Mouse (Mus musculus): Measurements from ENCODE around the gene Ptprk.

Gene Ptprk

DNA sequence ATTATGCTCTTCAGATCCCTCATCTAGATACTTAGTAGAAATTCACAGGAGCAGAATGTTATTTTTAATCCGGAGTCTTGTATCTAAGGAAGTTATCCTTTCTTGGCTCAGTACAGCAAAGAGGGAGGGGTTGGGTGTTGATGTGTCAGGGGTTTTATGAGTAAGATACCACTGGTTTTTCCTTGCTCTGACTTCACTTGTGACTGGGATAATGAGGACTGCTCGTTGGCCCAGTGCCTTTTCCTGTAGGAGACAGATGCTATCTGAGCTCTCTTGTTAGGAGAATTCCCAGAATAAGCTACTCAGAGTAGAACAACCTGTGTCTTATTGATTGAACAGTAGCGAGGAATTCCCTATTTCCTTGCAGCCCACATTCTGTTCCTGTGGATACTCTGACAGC, 39.3 kb downstream of the Ptprk start:
- peak; percentile 21 to 29 for DNase-seq

DNA sequence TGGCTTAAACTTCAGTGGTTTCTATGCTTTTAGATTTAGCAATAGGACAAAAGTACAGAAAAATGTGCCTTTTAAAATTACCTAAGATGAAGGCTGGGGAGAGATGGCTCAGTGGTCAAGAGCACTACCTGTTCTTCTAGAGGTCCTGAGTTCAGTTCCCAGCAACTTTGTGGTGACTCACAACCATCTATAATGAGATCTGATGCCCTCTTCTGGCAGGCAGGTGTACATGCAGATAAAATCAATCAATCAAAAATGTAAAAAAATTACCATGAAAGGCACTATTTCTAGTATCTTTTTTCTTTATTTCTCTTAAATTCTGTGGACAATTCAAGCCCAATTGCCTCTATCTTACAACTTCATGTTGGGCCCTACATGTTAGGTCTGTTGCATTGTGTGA, 42.4 kb downstream of the Ptprk start:
- no peak for DNase-seq

- no peak for DNase-seq
Measured at GRCm38 (mm10) chr10:28118783-28119365, 44.3 kb downstream of the Ptprk start.

DNA sequence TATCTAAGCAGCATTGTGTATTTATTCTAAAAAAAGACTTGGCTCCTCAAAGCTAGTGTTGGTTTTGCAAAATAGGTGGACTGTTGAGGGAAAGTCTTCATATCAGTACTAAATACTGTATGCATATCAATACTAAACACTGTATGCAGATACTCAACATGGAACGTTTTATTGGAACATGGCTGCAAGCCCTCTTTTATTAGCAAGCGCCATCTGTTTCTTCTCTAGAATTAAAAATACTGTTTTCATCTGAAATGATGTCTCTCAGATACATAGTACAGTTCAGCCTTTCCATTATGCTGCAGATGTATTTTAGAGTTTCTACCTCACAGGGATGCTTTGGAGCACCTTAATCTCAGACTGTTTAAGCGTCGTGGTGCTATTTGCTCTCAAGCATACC, 49.3 kb downstream of the Ptprk start:
- DNase-seq: no peak

- peak; percentile 18 to 26 for DNase-seq
Measured at GRCm38 (mm10) chr10:28128011-28128410, 53.4 kb downstream of the Ptprk start.

- peak in 1 of 2 experiments; percentile 18 for DNase-seq
Measured at GRCm38 (mm10) chr10:28128450-28128849, 53.8 kb downstream of the Ptprk start.

- DNase-seq: peak; percentile 63 to 68
Measured at GRCm38 (mm10) chr10:28130422-28130821, 55.8 kb downstream of the Ptprk start.

DNA sequence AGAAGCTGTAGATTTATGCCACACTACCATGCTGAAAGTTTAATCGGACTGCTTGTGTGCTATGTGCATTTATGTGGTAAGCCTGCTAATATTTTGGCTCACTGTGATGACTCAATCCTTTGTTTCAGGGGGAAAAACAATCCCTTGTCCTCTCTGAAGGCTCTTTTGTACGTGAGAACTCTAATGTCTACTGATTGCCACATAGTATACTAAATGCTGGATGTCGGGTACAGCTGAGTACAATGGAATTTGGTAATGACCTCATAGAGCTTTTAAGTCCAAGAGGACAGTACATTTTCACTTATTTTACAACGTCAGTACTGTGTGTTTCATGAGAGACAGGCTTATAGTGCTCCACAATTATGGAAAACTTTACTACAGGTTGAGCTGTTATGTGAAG, 59.1 kb downstream of the Ptprk start:
- no peak for DNase-seq

GRCm38 (mm10) chr10:28138399-28138798, 63.8 kb downstream of the Ptprk start:
- DNase-seq: no peak

DNA sequence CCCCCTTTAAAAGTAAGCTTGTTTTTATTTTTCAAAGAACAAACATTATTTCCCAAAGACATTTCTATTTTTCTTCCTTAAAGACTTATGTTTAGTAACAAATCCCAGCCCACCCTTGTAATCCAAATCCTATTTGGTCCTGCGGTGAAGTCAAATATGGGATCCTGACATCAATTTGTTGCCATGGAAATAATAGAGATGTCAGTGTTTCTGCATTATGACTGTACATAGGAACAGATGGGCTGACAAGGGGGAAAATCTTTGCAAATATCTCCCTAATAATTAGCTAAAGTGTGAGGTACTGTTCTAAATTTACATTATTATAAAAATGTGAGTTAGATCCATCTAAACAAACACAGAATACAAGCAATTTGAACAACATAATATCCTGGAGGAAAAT, 69.8 kb downstream of the Ptprk start:
- DNase-seq: no peak

DNA sequence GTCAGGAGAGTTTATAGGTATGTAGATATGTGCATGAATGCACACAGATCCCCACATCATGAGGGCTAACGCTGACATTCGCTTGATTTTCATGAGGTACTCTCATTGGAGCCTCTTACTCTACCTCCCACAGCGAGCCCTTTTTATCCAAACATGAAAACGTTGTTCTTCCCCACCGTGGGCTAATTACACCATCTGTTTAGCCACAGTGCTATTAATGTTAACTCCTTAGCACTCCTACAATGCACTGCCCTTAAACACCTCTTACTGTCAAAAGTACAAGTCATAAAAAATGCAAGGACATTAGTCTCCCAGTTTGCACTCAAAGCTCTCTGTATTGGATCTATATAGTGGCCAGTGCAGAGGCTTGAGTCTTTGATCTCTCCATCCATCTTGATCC, 70.7 kb downstream of the Ptprk start:
- DNase-seq: peak; percentile 22 to 65

DNA sequence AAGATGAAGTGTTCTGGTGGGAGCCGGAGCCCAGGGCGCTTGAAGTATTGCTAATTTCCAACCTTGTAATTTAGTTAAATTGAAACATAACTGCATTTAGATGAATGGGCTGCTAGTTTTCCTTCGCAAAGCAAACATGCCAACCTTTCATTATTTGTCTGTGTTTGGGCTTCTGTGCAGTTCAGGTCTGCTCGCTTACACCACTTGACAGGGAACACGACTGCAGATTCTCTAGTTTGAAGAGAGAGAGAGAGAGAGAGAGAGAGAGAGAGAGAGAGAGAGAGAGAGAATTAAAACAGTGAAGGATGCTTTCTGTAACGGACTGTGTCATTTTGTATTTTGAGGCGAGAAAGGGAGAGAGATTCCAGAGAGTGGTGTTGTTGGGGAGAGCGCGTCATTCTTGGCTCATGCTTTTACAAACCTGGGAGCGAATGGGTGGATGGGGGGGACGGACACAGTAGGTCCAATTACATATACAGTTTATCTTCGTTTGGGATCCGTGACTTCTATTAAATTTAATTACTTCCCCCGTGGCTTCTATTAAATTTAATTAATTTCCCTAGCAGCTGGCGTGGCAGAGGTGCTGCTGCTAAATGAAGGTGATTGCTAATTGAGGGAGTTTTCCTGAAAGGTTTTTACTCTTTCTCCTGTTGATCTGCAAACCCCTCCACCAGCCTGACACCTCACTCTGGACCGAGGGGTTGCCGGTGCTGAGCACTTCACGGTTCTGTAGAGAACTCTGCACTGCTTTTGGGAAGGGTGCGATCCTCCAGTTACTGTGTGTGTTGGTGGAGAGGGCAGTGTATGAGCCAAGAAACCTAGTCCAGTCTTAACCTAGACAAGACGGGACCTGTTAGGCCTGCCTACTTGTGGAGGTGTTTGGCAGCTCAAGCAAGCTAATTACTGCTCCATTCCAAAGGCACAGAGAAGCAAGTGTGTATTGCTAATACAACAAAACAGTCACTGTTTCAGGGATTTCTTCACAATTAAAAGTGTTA, 81.4 kb downstream of the Ptprk start:
- DNase-seq: peak; percentile 9 to 20

DNA sequence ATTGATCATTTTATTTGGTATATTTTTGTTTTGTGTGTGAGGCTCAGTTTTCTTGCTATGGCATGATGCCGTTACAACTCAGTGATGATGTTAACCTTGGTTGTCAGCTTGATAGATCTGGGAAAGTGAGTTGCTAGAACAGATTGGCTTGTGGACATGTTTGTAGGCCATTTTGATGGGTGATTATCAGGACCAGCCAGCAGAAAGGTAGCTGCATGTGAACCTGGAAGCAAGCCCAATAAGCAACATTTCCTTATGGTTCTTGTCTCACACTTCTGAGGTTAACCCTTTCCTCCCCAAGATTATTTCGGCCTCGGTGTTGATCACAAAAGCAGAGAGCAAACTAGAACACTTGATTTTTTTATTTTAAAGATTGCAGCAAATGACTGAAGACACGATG, 85.1 kb downstream of the Ptprk start:
- peak; percentile 29 to 36 for DNase-seq

GRCm38 (mm10) chr10:28161306-28161705, 86.7 kb downstream of the Ptprk start:
- no peak for DNase-seq

DNA sequence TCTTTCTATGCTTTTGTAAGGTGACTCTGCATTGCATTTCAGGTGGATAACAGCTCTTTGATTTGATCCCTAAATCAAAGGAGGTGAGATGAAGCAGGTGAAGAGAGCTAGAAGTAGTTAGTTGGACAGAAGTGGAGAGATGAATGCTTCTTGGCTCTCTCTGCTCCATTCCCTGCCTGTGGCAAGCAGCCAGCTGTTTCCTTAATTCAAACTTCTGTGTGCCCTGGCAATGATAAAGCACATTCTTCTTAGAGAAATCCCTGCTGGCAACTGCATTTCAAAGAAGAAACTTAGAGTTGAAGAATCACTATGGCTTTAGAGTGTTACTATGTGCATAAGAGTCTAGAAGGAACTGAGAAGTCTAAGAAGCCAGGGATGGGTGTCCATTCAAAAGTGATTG, 89.6 kb downstream of the Ptprk start:
- DNase-seq: peak in 1 of 2 experiments; percentile 17

GRCm38 (mm10) chr10:28164746-28165145, 90.1 kb downstream of the Ptprk start:
- DNase-seq: peak; percentile 50 to 52

- no peak for DNase-seq
Measured at GRCm38 (mm10) chr10:28166610-28167009, 92.0 kb downstream of the Ptprk start.

DNA sequence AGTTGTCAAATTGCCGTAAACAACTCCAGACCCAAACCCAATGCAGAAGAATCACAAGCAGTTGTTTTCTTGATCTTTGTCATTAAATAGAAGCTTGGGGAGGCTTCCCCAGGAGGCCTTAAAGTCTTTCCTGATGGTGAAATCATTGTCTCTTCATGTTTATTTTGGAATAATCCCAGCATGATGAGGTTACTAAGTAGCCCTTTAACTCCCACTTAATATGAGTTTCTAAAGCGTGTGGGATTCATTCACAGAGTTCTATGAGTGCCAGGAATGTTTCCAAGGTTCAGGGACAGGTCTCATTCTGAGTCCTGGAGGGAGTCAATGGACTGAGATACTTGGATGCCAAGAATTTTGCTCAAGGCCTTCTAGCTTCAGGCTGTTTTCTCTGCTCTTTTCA, 92.5 kb downstream of the Ptprk start:
- DNase-seq: no peak

DNA sequence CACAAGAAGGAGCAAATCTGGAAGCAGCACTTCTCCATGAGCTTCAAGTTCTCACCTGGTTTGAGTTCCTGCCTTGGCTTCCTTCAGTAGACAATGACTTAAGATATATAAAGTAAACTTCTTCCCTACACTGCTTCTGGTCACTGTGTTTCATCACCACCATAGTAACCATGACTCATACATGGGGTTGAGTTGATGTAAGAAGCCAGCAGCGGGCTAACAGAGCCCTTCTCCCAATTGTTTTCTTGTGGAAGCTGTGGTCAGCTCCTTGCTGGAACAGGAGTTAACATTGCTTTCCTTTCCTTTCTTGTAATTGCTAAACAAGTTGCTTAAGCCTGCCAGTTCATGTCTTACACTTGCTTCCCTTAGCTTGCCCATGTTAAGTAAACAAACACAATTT, 96.6 kb downstream of the Ptprk start:
- DNase-seq: no peak

GRCm38 (mm10) chr10:28178876-28179275, 104.3 kb downstream of the Ptprk start:
- no peak for DNase-seq

DNA sequence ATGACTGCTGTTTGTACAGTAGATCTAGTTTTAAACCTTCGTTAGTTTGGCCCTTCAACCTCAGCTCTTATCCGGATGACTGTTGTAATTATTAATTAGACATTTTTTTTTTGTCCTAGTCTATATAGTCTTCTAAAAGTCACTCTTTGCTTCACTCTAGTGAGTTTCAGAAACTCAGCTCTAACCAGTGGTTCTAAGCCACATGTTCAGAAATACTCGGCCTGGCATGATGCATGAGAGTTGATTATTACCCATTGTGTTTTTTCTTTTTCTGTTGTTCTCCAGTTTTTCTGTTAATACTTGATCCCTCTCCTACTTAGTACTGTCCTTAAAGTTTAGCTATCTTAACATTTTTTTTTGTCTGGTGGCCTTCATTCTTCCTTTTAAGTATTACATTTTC, 107.5 kb downstream of the Ptprk start:
- DNase-seq: no peak

- no peak for DNase-seq
Measured at GRCm38 (mm10) chr10:28184675-28185074, 110.1 kb downstream of the Ptprk start.

GRCm38 (mm10) chr10:28185326-28185725, 110.7 kb downstream of the Ptprk start:
- no peak for DNase-seq
